Mouse (Mus musculus): Measurements from ENCODE around the gene Tspan18.

Tspan18 gene

GRCm38 (mm10) chr2:93163317-93163716 is 171.0 kb downstream of the Tspan18 start:
- peak; percentile 85 for DNase-seq (ENCODE audit: extremely low read depth, low read depth)

DNA sequence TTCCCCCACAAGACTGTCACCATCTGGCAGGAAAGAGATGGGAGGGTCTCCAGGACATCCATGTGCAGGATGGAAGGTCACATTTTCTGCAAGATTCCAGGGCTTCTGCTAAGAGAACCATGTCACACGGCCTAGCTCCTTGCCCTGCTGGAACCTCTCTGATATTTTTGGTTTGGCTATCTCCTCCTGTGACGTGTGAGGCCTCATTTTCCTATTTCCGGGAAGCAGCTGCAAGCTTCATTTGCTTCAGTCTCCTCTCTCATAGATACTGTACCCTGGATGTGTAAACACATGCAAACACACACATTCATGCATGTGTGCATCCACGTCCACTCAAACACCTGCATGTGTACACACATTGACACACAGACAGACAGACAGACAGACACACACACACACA is 171.5 kb downstream of the Tspan18 start:
- DNase-seq (ENCODE audit: extremely low read depth, low read depth), result no peak

DNA sequence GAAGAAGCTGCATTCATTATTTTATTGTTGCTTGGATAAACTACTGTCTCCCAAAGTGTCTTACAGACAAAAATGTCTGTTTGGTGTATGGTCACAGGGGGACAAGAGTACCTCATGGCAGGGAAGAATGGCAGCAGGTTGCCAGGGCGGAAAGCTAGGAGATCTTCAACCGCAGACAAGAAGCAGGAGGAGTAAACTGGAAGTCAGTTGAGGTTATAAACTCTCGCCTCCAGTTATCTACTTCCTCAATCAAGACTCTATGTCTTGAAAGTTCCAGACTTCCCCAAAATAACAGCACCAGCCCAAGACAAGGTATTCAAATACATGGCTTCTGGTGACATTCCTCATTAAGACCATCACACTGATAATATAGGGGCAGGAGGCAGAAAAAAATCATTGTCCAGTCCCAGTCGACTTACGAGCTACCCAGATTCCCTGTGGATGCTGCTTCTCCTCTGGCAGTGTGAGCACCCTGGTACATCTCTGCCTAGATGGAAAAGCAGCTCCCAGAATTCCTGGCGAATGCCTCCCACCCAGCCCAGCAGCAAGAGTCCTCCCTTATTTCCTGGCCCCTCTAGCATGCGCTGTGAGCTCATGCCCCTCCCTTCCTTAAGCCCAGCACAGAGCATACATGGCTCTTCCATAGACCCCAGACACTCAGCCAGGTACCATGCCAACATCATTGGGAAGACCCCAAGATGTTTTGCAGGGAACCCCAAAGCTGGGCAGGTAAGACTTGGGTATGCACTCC is 172.2 kb downstream of the Tspan18 start:
- peak; percentile 73 for DNase-seq (ENCODE audit: extremely low read depth, low read depth)

- DNase-seq (ENCODE audit: extremely low read depth, low read depth), result no peak
Measured at GRCm38 (mm10) chr2:93160467-93161035, 173.8 kb downstream of the Tspan18 start.

GRCm38 (mm10) chr2:93154486-93155032 is 179.7 kb downstream of the Tspan18 start:
- DNase-seq (ENCODE audit: extremely low read depth, low read depth), result no peak

- no peak for DNase-seq (ENCODE audit: extremely low read depth, low read depth)
Measured at GRCm38 (mm10) chr2:93153833-93154232, 180.5 kb downstream of the Tspan18 start.

DNA sequence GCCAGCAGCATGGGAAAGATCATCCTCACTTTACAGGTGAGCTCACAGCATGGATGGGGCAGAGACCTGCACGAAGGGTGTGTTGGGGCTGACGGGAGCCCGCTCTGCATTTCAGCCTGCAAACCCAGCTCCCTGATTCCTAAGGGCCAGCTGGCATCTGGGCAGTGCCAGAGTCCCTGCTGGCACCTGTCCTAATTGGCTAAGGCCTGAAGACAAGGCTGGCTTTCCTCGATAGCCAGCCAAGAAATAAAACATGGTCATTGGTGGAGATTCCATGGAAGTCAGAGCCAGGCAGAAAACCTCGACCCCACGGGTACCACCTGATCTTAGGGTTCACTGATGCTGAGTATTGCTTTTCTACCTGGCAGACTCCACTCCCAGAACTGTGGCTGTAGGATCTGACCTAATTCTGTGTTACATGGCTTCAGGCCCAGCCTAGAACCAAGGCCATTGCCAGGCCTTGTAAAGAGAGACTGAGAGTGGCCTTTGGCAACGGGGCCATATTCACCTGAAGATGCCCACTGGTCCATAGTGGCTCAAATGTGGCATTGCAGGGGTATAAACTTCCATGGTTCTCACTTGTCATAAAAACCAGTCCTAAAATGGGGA is 181.3 kb downstream of the Tspan18 start:
- no peak for DNase-seq (ENCODE audit: extremely low read depth, low read depth)

DNA sequence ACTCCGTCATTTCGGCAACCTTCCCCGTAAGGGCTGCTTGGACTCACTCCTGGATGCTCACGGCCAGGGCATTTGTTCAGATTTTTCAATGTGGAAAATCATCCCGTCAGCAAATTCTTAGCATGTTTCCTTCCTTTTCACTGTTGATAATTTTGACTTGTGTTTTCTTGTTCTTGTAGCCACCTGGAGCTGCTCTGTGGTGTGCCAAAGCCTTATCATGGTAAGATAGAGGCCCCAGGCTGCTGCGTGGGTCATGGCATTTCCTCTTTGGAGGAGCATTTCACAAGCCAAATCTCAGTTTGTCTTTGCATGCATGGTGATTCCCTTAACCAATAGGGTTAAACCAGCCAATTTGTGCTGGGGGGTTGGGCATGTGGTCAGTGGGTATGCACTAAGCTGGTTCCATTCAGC is 182.1 kb downstream of the Tspan18 start:
- DNase-seq (ENCODE audit: extremely low read depth, low read depth), result no peak
